Mouse (Mus musculus): ENCODE results near the gene Hs2st1. TPM values are rescaled to one million over a fixed set of nuclear protein-coding genes. Genes with fewer than 3 reads are reported as not detected.

The Hs2st1 gene
- 6.3 and 9.2 TPM in 2 replicates for polyA plus RNA-seq (2012; rRNA removed; ENCODE audit: low replicate concordance)

GRCm38 (mm10) chr3:144570047-144570815, at the start of gene Hs2st1, which contains the start of gene Selenof:
Gene Hs2st1, minus strand, starts transcription at chr3:144570181.
Gene Selenof, plus strand, starts transcription at chr3:144570304.

Other genes with a start within 250 kb of the Hs2st1 start
- 211 and 228 TPM in 2 replicates for gene Selenof, start 123 bp upstream of the Hs2st1 start, polyA plus RNA-seq (2012; rRNA removed; ENCODE audit: low replicate concordance)
- gene Sh3glb1, start 150.2 kb upstream of the Hs2st1 start, polyA plus RNA-seq (2012; rRNA removed; ENCODE audit: low replicate concordance): 42.6 and 96.6 TPM in 2 replicates
- gene Clca3a1, start 190.8 kb upstream of the Hs2st1 start, polyA plus RNA-seq (2012; rRNA removed; ENCODE audit: low replicate concordance): 1.6 and 3.7 TPM in 2 replicates
- 0.17 and 0.54 TPM in 2 replicates for gene Clca3a2, start 249.3 kb upstream of the Hs2st1 start, polyA plus RNA-seq (2012; rRNA removed; ENCODE audit: low replicate concordance)

Data from subcutaneous adipose tissue, adult 2 months (tissue).